Mouse (Mus musculus) heart, adult 10 weeks (tissue): ENCODE results near the gene Cmas. TPM values are rescaled to one million over a fixed set of nuclear protein-coding genes. Genes with fewer than 3 reads are reported as not detected.

ENCODE experiments used
- polyA plus RNA-seq: library from polyadenylated mRNA; stranded (reverse); fragments of 350-450 nt; fragmentation: Illumina TruSeq; extraction: RNeasy Lipid Tissue Mini Kit (QIAGEN cat#74804); gene quantifications from one replicate; pipeline ENCODE4 v1.2.3, GENCODE M21; 2014; ENCODE audit warnings: low read depth, low replicate concordance

Cmas gene
- polyA plus RNA-seq, result 37.2 TPM

DNA sequence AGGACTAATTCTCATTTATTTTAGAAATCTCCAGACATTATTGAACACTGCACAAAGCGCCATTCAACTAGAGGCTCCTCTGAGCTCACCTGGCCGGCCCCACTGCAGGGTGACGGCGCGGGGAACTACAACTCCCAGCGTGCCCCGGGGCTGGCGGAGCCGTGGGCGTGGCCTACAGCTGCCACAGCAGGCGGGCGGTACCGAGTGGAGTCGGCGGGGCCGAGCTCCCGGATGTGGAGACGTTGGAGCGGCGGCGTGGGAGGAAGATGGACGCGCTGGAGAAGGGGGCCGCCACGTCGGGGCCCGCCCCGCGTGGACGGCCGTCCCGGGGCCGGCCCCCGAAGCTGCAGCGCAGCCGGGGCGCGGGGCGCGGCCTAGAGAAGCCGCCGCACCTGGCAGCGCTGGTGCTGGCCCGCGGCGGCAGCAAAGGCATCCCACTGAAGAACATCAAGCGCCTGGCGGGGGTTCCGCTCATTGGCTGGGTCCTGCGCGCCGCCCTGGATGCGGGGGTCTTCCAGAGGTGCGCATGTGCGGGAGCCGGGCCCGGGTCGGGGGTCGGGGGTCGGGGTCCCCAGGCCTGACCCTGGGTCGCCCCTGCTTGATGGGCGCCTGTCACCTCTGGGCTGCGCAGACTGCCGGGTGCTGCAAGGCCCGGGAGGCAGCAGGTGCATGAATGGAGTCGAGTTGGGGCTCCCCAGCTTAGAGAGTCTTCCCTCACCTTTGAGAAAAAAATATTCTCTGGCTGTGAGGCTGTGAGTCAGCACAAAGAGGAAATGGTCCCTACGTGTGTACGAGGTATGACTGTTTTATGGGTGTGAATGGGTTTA, at the start of gene Cmas:
Gene Cmas, plus strand, starts transcription at position 180 of the 827 bp plus-strand sequence.

DNA sequence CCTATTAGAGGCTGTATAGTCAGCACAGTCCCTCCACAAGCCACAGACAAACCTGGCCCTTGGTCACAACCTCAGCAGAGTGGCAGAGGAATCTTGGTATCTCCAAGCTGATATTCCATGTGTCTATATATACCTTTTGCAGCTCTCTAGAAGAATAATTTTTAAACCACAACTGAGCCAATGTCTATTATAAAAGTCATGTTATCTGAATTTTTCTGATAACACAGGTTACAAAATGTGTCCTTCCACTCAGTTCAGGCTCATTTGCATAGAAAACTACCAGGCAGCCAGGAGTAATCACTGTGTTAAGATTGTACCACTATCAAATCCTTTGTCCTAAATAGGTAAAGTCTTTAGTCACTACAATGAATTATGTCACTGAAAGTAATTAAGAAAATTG, 47.9 kb downstream of the Cmas start, which contains the start of gene Sult6b2:
Gene Sult6b2, minus strand, starts transcription at position 101 of the 400 bp plus-strand sequence.

Other genes with a start within 250 kb of the Cmas start
- gene Ldhb, start 248.7 kb upstream of the Cmas start, polyA plus RNA-seq, result 2,854 TPM
- gene Kcnj8, start 185.1 kb upstream of the Cmas start, polyA plus RNA-seq, result 30.0 TPM
- gene Abcc9, start 54.4 kb upstream of the Cmas start, polyA plus RNA-seq, result 130 TPM
- gene Sult6b2, start 47.8 kb downstream of the Cmas start, polyA plus RNA-seq, result not detected
- gene St8sia1, start 207.8 kb downstream of the Cmas start, polyA plus RNA-seq, result 0.26 TPM